Mouse (Mus musculus): ENCODE measurements around the gene Armcx4.

DNA sequence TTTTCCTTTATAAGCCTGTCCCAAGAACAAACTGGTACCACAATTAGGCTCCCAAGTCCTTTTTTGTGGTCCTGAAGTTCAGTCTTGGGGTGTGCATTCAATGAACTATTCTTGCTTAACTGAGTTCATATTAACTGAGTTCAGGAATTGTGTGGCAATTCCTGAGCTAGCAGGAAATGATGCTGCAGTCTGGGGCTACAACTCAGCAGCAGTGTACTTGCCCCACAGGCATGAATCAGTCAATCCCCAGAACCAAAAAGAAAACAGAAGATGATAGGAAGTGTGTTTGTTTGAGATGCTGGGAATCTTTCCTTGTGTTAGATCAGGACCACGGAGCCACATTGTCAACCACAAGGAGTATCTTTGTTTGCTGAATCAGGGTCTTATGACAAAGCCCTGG, 34.3 kb upstream of the Armcx4 start:
- TF ChIP-seq EP300 (IDR thresholded peaks at IDR 0.05; ENCODE audit: low read depth) (no peak), CTCF (IDR thresholded peaks at IDR 0.05; ENCODE audit: low read depth) (no peak)

All from liver, embryonic 14.5 days (tissue).